Mouse (Mus musculus) adrenal gland, postnatal 14 days (tissue): ENCODE measurements around the gene Asb11. TPM values are rescaled to one million over a fixed set of nuclear protein-coding genes. Genes with fewer than 3 reads are reported as not detected.

Source experiments
- DNase-seq: peaks from one replicate; pipeline ENCODE4 v3.0.0; 2021; ENCODE audit warnings: mixed read lengths
- total RNA-seq: library from RNA; stranded (reverse); gene quantifications from 2 replicates; pipeline ENCODE4 v1.2.3, GENCODE M21; 2021

Asb11 gene
- total RNA-seq, 1 experiment from 2014 or later, result not detected

- DNase-seq, result no peak
Measured at GRCm38 (mm10) chrX:164445601-164446000, 8.8 kb downstream of the Asb11 start.

GRCm38 (mm10) chrX:164446106-164446551 lies 9.3 kb downstream of the Asb11 start:
- DNase-seq, result peak; percentile 16

- DNase-seq, result no peak
Measured at GRCm38 (mm10) chrX:164446835-164447681, 10.3 kb downstream of the Asb11 start.

- DNase-seq, result no peak
Measured at GRCm38 (mm10) chrX:164447682-164448071, 10.9 kb downstream of the Asb11 start.

- DNase-seq, result peak; percentile 35
Measured at GRCm38 (mm10) chrX:164449201-164449600, 12.4 kb downstream of the Asb11 start.

GRCm38 (mm10) chrX:164459205-164459878 lies 22.5 kb downstream of the Asb11 start:
- DNase-seq, result no peak

GRCm38 (mm10) chrX:164502258-164502657 lies 65.5 kb downstream of the Asb11 start:
- DNase-seq, result no peak

- no peak for DNase-seq
Measured at GRCm38 (mm10) chrX:164505709-164506498, 69.1 kb downstream of the Asb11 start, which contains the start of gene Asb9. Gene Asb9, plus strand, starts transcription at chrX:164506327.

GRCm38 (mm10) chrX:164507068-164507467 lies 70.3 kb downstream of the Asb11 start:
- no peak for DNase-seq

GRCm38 (mm10) chrX:164508728-164509127 lies 71.9 kb downstream of the Asb11 start:
- DNase-seq, result no peak

Other genes starting within 250 kb of the Asb11 start
- gene Bmx, start 178.8 kb upstream of the Asb11 start, total RNA-seq, result 0.56 and 1.0 TPM in 2 replicates
- 4.5 and 4.9 TPM in 2 replicates for gene Pir, start 167.6 kb upstream of the Asb11 start, total RNA-seq
- gene Vegfd, start 63.6 kb upstream of the Asb11 start, total RNA-seq, result 39.1 and 48.2 TPM in 2 replicates
- 8.2 and 9.4 TPM in 2 replicates for gene Piga, start 17.2 kb upstream of the Asb11 start, total RNA-seq
- not detected in 2 replicates for gene Asb9, start 69.3 kb downstream of the Asb11 start, total RNA-seq